Mouse (Mus musculus): ENCODE results near the gene Iars2. TPM values are rescaled to one million over a fixed set of nuclear protein-coding genes. Genes with fewer than 3 reads are reported as not detected.

Iars2 gene
- total RNA-seq (2018; cell fraction: chromatin; rRNA removed), result 10 to 100 TPM; 15.7 to 76.8 (median 44.4) TPM
- total RNA-seq (2018; cell fraction: cytosol; rRNA removed), result 10 to 100 TPM; 13.6 to 27.3 (median 19.7) TPM
- 10 to 100 TPM; 16.8 to 61.1 (median 26.1) TPM for total RNA-seq (2018; cell fraction: nucleus; rRNA removed)
- polyA plus RNA-seq (2018), result 19.2 to 23.9 TPM (median 22.4 TPM) in 3 replicates

- WGBS (ENCODE audit: missing documents), result under 1% methylated on average over 74 of the region's 76 CpGs
- Histone ChIP-seq H3K4me3 (ENCODE audit: inconsistent target) (peak within 1 kb of the TSS; percentile 67), H3K36me3 (ENCODE audit: inconsistent target) (peaks cover 26% of the 10 kb centered on the region), H3K79me2 (ENCODE audit: inconsistent target) (peaks cover 17% of the 10 kb centered on the region), H3K27ac (peak within 1 kb of the TSS; percentile 15; the same call in 1 of the 2 replicates)
Measured at GRCm38 (mm10) chr1:185328721-185329610, at the start of gene Iars2. TSS of gene Iars2 (minus strand) at chr1:185329396.

GRCm38 (mm10) chr1:185377429-185377828 lies 48.2 kb upstream of the Iars2 start:
- Histone ChIP-seq H3K79me2 (ENCODE audit: inconsistent target) (no peaks in the 10 kb centered on the region; the same call in 1 of the 2 replicates), H3K4me3 (ENCODE audit: inconsistent target) (no peak overlapping the region), H3K27ac (no peak overlapping the region), H3K36me3 (ENCODE audit: inconsistent target) (peaks cover 58% of the 10 kb centered on the region)
- WGBS (ENCODE audit: missing documents), result 94% methylated on average over 2 of the region's 2 CpGs

GRCm38 (mm10) chr1:185376390-185376789 lies 47.2 kb upstream of the Iars2 start:
- Histone ChIP-seq H3K36me3 (ENCODE audit: inconsistent target) (peaks cover 68% of the 10 kb centered on the region), H3K4me3 (ENCODE audit: inconsistent target) (no peak overlapping the region), H3K79me2 (ENCODE audit: inconsistent target) (no peaks in the 10 kb centered on the region; the same call in 1 of the 2 replicates), H3K27ac (peak overlapping the region; percentile 58)

GRCm38 (mm10) chr1:185369979-185370378 lies 40.8 kb upstream of the Iars2 start:
- no peak overlapping the region for H3K4me3 ChIP-seq (ENCODE audit: inconsistent target)
- 90% methylated on average over 5 of the region's 6 CpGs for WGBS (ENCODE audit: missing documents)
- peaks cover 45% of the 10 kb centered on the region for H3K36me3 ChIP-seq (ENCODE audit: inconsistent target)

GRCm38 (mm10) chr1:185367383-185367782 lies 38.2 kb upstream of the Iars2 start:
- Histone ChIP-seq H3K4me3 (ENCODE audit: inconsistent target) (no peak overlapping the region), H3K27ac (no peak overlapping the region), H3K79me2 (ENCODE audit: inconsistent target) (peaks cover 64% of the 10 kb centered on the region), H3K36me3 (ENCODE audit: inconsistent target) (peaks cover 19% of the 10 kb centered on the region)
- WGBS (ENCODE audit: missing documents), result 88% methylated on average over 6 of the region's 6 CpGs

More at GRCm38 (mm10) chr1:185369979-185370378, 40.8 kb upstream of the Iars2 start:
- no peak overlapping the region for H3K27ac ChIP-seq
- H3K79me2 ChIP-seq (ENCODE audit: inconsistent target), result peaks cover 48% of the 10 kb centered on the region

- peaks cover 57% of the 10 kb centered on the region for H3K79me2 ChIP-seq (ENCODE audit: inconsistent target)
- no peaks in the 10 kb centered on the region for H3K36me3 ChIP-seq (ENCODE audit: inconsistent target)
- 63% methylated on average over 6 of the region's 6 CpGs for whole genome bisulfite sequencing (ENCODE audit: missing documents)
- H3K4me3 ChIP-seq (ENCODE audit: inconsistent target), result peak overlapping the region; percentile 83
- H3K27ac ChIP-seq, result peak overlapping the region; percentile 69
Measured at GRCm38 (mm10) chr1:185364183-185364540, 35.0 kb upstream of the Iars2 start.

GRCm38 (mm10) chr1:185363526-185364182 lies 34.5 kb upstream of the Iars2 start:
- peak overlapping the region; percentile 83 for H3K4me3 ChIP-seq (ENCODE audit: inconsistent target)
- H3K79me2 ChIP-seq (ENCODE audit: inconsistent target), result peaks cover 53% of the 10 kb centered on the region
- H3K36me3 ChIP-seq (ENCODE audit: inconsistent target), result no peaks in the 10 kb centered on the region
- 2% methylated on average over 22 of the region's 22 CpGs for WGBS (ENCODE audit: missing documents)
- peak overlapping the region; percentile 69 for H3K27ac ChIP-seq

GRCm38 (mm10) chr1:185362677-185363520 lies 33.7 kb upstream of the Iars2 start, which contains the start of gene Eprs:
TSS of gene Eprs (plus strand) at chr1:185363044.
- Histone ChIP-seq H3K79me2 (ENCODE audit: inconsistent target) (peaks cover 45% of the 10 kb centered on the region), H3K27ac (peak within 1 kb of the TSS; percentile 69), H3K36me3 (ENCODE audit: inconsistent target) (no peaks in the 10 kb centered on the region), H3K4me3 (ENCODE audit: inconsistent target) (peak within 1 kb of the TSS; percentile 83)
- WGBS (ENCODE audit: missing documents), result under 1% methylated on average over 78 of the region's 92 CpGs

GRCm38 (mm10) chr1:185358211-185358610 lies 29.0 kb upstream of the Iars2 start:
- 84% methylated on average over 4 of the region's 4 CpGs for whole genome bisulfite sequencing (ENCODE audit: missing documents)
- no peak overlapping the region for H3K4me3 ChIP-seq (ENCODE audit: inconsistent target)
- H3K79me2 ChIP-seq (ENCODE audit: inconsistent target), result no peaks in the 10 kb centered on the region
- peaks cover 3% of the 10 kb centered on the region; the same call in 1 of the 2 replicates for H3K36me3 ChIP-seq (ENCODE audit: inconsistent target)
- H3K27ac ChIP-seq, result no peak overlapping the region

- WGBS (ENCODE audit: missing documents), result 92% methylated on average over 8 of the region's 8 CpGs
- H3K4me3 ChIP-seq (ENCODE audit: inconsistent target), result no peak overlapping the region
- no peaks in the 10 kb centered on the region for H3K79me2 ChIP-seq (ENCODE audit: inconsistent target)
- no peak overlapping the region for H3K27ac ChIP-seq
- peaks cover 3% of the 10 kb centered on the region; the same call in 1 of the 2 replicates for H3K36me3 ChIP-seq (ENCODE audit: inconsistent target)
Measured at GRCm38 (mm10) chr1:185356246-185356645, 27.1 kb upstream of the Iars2 start.

GRCm38 (mm10) chr1:185354731-185355130 lies 25.5 kb upstream of the Iars2 start:
- no peak overlapping the region for H3K4me3 ChIP-seq (ENCODE audit: inconsistent target)
- H3K79me2 ChIP-seq (ENCODE audit: inconsistent target), result no peaks in the 10 kb centered on the region
- peaks cover 3% of the 10 kb centered on the region; the same call in 1 of the 2 replicates for H3K36me3 ChIP-seq (ENCODE audit: inconsistent target)
- H3K27ac ChIP-seq, result no peak overlapping the region
- WGBS (ENCODE audit: missing documents), result 100% methylated on average over 4 of the region's 4 CpGs

- Histone ChIP-seq H3K36me3 (ENCODE audit: inconsistent target) (peaks cover 3% of the 10 kb centered on the region; the same call in 1 of the 2 replicates), H3K4me3 (ENCODE audit: inconsistent target) (no peak overlapping the region), H3K27ac (no peak overlapping the region), H3K79me2 (ENCODE audit: inconsistent target) (no peaks in the 10 kb centered on the region)
- 96% methylated on average over 8 of the region's 8 CpGs for WGBS (ENCODE audit: missing documents)
Measured at GRCm38 (mm10) chr1:185353351-185353750, 24.2 kb upstream of the Iars2 start.

- no peaks in the 10 kb centered on the region for H3K79me2 ChIP-seq (ENCODE audit: inconsistent target)
- WGBS (ENCODE audit: missing documents), result 84% methylated on average over 12 of the region's 12 CpGs
- no peak overlapping the region for H3K4me3 ChIP-seq (ENCODE audit: inconsistent target)
- H3K36me3 ChIP-seq (ENCODE audit: inconsistent target), result peaks cover 10% of the 10 kb centered on the region; the same call in 1 of the 2 replicates
- no peak overlapping the region for H3K27ac ChIP-seq
Measured at GRCm38 (mm10) chr1:185352151-185352550, 23.0 kb upstream of the Iars2 start.

- Histone ChIP-seq H3K36me3 (ENCODE audit: inconsistent target) (peaks cover 14% of the 10 kb centered on the region; the same call in 1 of the 2 replicates), H3K79me2 (ENCODE audit: inconsistent target) (no peaks in the 10 kb centered on the region), H3K4me3 (ENCODE audit: inconsistent target) (no peak overlapping the region), H3K27ac (no peak overlapping the region)
- 93% methylated on average over 4 of the region's 4 CpGs for WGBS (ENCODE audit: missing documents)
Measured at GRCm38 (mm10) chr1:185350611-185351010, 21.4 kb upstream of the Iars2 start.
